Mouse (Mus musculus): ENCODE results near the gene Hsd17b13.
A peak's percentile ranks its signal among the peaks of the same experiment; 100 is the strongest.
"Not testable (repeated sequence)": the region's sequence is repeated elsewhere in the genome, so short reads cannot be mapped to it uniquely, and the experiment has no call there.

Hsd17b13 gene

DNA sequence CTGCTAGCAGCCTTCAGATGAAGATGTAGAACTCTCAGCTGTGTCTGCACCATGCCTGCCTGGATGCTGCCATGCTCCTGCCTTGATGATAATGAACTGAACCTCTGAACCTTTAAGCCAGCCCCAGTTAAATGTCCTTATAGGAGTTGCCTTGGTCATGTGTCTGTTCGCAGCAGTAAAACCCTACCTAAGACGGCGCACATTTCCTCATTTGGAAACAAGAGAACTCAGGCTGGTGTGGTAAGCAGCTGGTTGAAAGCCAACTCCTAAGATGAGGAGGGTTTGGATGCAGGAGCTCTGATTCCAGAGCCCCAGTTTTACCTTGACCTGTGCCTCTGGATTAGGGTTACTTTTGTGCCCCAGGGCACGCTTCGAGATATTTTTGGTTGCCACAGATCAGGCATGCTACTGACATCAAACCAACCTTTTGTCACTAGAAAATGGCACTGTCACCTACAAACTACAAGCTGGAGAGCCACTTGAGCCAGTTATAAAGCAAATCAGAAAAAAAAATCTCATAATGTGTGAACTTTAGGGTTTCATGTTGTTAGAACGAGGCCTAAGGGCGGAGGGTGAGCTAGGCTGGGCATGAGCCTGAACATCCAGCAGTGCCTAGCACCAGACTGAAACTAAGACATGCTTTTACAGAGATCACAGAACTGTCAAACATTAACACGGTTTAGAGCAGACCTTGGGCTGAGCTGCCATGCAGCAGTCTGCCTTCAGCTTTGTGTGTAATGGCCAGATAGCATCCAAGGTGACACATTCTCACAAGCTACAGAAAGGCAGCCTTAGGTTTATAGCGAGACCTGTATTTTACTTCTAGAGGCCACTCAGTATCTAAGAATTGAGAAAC is 3.7 kb upstream of the Hsd17b13 start:
- no peak for DNase-seq

DNA sequence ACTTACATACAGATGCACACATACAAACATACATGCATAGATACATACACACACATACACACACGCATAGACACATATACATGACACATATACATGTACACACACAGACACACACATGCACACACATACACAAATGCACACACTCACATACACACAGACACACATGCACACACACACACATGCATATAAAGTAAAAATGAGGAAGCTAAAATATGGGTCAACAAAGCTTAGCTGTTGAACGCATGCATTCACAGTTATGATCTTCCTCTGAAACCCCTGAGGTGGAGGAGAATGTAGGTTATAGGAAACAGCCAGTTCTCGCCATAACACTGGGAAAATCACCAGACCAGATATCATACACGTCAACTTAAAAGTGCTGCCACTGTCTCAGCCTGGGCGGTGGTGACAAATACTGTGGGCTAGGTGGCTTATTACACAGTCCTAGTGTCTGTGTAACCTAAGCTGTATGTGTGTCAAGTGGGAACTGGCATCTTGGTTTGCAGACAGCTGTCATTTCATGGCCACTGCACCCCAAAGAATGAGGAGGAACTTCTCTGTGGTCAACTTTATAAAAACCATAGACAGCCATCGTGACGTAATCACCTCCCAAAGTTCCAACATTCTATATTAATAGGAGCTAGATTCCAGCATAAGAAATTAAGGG is 829 bp upstream of the Hsd17b13 start:
- no peak for DNase-seq

DNA sequence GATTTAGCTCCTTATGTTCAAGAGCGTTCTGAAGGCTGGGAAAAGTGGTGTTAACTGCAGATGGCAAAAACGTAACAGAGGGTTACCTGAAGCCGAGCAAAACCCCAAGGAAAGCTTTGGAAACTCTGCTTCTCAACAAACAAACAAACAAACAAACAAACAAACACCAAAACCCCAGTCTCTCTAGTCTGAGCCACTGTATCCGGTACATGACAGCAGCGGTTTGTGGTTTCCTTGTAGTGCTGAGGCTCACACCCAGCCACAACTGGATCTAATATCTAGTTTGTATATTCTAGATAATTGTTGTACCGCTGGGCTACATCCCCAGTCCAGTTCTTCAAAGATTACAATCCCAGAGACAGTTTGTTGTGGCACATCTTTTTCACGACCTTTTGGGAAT is 1.5 kb downstream of the Hsd17b13 start:
- DNase-seq = no peak

DNA sequence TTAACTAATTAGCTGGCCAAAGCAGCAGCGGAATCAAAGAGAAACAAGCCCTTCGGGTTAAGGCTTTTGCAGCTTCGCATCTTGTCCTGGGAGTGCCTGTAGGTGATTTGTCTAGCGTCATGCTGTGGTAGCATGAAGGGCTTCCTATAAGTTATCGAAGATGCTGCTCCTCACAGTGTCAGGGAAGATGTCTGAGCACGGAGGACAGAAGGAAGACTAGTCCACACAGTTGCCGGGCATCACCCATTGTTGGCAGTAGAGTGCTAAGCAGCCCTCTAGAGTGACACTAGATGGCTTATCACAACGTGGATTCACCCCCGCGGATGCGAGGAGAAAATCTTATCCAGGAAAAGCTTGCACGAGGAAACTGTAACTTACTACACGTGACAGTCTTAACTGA is 4.4 kb downstream of the Hsd17b13 start:
- no peak for DNase-seq

DNA sequence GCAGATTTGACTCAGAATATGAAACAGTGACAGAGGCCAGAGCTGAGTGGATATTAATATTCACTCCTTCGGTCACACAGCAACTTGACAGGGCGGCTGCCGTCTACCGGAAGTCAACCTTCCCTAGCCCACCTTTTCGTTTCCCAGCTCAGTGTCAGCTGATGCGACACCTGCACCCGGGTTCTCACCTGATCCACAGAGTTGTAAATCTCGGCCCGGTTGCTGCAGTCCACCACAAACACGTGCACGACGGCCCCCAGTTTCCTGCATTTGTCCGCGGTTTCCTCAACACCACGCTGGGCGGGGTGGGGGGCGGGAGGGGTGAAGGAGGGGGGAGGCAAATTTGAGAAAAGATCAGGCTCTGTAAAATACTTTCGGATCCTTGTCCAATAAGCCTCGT is 4.8 kb downstream of the Hsd17b13 start:
- DNase-seq = no peak

DNA sequence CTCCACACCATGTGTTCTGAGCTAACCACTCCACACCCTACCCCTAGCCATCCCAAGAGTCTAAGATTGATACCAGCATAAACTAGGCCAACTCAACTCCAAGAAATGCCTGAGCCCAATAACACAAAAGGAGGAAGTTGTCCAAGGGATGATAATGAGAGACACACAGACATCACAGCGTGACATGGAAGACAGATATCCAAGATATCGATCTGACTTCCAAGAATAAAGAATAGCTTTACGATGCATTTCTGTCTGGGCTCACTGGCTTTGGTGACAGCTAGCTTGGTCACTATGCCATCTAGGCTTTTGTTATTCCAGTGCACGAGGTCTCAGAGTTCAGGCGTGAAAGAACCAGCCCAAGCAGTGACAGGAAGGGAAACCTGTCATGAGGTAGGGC is 6.2 kb downstream of the Hsd17b13 start:
- no peak for DNase-seq

DNA sequence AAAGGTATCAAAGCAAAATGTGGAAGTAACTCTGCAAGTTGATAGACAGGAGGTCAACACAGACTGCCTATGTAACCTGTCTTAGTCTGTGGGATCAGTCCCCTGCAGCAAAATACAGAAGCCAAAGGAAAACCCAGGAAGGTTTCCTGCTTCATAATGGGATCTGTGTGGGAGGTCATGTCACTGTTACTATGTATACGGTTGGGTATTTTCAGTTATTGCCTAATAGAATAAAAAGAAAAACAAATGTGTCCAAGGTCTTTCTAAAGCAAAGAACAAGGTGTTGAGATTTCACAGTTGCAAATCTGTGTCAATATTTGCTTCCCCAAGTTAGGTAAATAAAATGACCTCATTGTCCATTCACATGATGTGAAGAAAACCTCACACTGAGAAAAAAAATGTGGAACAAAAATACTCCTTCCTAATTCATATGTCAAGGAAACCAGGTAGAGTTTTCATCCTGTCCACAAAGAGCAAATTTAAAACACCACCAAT is 14.2 kb downstream of the Hsd17b13 start:
- DNase-seq = no peak

DNA sequence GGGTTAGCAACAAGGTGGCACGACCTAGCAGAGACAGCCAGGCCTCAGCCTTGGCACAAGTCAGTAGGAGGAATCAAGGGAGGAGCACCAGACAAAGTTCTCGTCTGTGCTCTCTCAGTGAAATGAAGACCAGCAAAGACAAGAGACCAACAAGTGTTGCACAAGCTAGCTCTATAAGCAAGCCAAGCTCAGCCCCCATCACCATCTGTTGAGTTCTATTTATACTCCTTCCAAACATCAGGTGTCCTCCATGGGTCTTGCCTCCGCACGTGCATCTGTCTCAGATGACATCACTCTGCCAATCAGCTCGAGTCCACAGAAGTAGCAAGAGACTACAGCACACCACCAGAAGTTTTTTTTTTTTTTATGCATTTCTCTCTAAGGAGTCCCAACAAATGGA is 22.6 kb downstream of the Hsd17b13 start:
- DNase-seq = peak; percentile 14

DNA sequence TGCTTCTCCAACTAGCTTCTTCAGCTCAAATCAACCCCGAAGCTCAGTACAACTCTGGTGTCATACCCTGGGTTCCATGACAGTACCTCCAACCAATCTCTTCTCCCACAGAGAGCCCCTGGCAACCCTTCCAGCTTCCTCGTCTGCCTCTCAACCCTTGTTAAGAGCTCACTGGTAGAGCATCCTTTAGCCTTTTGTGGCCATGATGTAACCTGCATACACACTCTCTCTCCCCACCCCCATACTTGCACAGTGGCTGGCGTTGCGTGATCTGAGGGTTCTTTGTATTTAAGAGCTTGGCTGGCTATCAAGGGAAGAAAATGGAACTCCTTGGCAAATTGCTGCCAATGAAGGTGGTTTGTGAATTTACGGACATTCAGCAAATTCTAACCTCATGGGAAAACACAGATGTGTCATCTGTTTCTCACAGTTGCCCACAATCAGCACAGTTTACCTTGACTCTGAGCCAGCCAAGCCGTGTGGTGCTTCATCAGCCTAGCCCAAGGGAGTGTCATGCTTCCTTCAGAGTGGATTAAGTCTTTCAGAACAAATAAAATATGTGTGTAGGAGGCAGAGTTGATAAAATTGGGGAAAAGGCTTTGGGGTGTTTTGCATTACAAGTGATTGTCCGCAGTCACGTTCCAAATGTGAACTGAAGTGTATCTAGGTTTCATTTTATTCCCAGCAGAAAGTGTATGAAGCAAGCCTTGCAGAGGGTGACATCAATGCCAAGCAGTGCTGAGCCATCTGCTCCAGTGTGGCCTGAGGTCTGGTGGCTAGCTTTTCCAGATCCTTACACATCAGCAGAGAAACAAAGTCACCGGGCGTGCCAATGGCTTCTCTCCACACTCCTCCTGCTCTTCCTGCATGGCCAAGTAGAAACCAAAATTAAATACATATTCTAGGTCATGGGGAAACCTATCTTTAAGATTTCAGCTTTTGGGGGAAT is 23.8 kb downstream of the Hsd17b13 start:
- peak; percentile 16 for DNase-seq

DNA sequence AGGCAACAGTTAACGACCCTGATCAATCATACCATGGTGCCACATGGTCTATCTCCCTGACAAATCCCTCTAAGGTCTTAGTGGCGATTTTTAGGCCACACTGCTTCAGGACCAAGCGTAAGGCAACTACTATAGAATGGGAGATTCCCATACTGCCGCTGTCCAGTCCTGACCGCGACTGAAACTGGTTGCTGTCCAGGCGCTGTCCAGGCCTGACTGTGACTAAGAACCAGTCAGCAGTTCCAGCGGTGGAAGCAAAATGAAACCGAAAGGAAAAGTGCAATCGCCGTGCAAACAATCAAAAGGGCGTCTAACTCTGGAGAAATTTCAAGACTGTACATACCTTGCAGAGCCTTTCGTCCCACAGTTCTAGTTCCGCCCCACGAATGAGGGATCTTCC is 27.1 kb downstream of the Hsd17b13 start:
- DNase-seq = not testable (repeated sequence)

DNA sequence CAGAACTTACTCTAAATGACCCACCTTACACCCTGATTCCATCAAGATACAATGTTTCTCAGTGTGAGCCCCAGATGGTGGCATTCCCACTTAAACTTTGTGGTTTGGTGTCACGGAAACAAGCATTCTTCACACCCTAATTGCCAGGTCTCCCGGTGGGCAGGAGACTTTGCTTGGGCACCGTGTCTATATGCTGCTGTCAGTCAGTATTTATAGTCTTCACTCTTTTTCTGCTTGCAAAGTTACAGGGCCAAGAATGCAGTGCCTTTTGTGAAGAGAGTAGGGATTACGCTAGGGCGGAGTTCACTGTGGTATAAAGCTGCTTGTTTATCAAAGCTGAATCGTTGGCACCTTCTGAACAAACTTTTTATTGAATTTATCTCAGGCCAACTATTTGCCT is 34.0 kb downstream of the Hsd17b13 start:
- no peak for DNase-seq

DNA sequence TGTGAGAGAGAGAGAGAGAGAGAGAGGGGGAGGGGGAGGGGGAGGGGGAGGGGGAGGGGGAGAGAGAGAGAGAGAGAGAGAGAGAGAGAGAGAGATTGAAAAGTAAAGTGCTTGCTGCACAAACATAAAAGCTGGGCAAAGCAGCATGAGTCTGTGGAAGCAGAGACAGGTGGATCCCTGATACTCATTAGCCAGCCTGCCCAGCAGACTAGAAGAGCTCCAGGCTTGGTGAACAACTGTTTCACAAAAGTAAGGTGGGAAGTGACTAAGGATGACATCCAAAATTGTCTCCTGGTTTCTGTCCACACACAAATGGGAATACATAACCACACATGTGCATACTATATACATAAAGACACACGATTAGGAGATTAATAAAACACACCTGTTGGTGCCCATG is 37.4 kb downstream of the Hsd17b13 start:
- DNase-seq = no peak

DNA sequence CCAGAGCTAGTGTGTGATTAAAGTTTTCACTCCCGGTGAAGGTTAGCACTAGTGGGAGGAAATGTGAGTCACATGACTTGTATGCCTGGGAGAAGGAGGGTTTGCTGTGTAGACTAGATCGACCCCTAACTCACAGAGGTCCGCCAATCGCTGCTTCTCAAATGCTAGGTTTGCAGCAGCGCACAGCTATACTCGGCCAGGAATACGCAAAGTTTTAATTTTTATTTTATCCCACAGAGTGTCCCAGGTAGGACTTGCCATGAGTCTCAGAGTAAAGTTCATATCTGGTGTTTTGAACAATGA is 37.9 kb downstream of the Hsd17b13 start:
- no peak for DNase-seq

DNA sequence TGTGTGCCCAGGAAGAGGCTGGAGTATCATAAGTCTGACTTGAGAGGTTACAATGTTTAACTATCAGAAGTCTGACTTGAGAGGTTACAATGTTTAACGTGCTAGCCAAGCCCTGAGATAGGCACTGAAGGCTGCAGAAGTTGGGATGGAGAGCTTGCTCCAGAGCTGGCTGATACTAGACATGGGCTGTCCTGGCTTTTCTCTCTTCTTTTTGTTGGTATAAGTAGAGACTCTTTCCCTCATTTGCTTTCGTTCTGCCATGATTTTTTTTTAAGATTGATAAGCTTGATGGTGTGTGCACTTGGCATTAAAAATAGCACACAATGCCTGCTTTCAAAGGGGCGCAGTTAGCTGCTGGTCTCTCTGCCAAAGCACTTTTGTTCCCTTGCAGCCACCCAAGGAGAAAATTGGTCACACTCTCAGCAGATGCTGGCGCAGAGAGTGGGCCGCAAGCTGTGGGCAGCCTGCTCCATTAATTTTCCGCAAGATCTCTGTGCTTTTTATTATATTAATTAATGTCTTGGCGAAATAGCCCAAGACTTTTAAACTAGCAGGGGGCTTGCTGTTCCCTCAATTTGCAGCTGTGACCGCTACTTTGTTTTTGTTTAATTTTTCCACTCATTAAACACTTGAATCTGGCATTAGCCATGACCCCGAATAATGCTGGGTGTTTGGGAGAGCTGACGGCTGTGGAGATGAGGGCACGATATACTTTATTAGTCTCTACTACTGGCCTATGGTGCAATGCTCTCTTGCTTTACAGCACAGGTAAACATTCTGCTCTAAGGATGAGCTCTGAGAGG is 38.5 kb downstream of the Hsd17b13 start:
- DNase-seq = no peak

DNA sequence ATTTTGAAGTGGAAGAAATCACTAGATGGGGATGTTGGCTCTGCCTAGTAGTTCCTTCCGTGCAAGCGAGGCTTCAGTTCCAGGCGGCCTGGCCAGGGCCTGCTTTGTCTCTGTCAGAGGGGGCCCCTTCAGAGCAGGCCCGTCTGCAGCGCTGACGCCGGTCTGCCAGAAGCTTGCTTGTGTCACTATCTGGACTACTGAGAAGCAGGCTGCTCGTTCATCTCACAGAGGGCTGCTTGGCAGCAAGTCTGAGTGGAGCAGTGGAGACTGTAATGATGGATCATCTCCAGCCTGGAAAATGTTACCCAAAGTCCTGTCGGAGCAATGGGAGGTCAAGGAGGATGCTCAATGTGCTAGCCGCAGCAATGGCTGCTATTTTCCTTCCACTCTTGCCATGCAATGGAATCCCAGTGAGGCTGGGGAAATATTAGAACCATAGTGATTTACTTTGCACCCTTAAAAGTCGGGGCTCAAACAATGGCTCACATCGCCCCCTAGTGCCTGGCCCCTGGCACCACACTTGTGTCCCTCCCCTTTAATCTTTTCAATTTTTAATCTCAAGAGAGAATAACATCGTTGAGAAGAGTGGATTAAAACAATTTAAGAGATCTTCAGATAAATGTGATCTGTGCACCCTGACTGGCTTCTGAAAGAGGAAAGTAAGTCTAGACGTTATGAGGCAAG is 40.2 kb downstream of the Hsd17b13 start:
- no peak for DNase-seq

DNA sequence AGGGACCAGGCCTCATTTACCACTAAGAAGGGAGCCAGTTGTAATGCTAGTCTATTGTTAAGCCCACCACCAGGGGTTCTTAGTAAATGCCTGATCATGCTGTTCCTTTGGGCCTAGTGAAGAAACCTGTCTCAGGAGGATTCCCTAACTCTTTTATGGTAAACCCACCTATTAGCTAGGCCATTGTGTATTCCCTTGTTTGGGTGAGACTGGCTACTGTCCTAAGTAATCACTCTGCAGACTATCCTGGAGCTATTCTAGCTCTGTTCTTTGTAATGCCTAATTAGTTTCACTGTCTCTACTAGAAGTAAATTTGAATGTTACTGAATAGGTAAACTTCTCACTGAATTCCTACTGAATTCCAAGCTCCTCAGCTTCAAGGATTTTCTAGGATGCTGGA is 45.3 kb downstream of the Hsd17b13 start:
- DNase-seq = not testable (repeated sequence)

DNA sequence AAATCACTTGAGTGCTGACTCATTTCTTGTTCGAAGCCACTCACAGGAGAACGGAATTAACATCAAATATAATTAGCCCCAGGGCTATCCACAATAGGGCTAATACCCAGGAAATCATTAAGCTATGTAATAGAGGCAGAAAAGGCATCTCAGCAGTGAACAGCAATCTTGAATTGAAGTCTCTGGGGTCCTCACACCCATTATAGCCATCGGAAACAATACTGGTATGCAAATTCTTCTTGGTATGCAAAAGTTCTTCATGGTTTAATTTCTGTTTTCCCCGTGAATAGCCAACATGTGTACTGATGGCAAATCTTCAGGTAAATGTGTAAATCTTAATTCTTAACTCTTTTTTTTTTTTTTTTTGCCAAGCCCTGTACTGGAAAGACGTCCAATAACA is 46.7 kb downstream of the Hsd17b13 start:
- no peak for DNase-seq

DNA sequence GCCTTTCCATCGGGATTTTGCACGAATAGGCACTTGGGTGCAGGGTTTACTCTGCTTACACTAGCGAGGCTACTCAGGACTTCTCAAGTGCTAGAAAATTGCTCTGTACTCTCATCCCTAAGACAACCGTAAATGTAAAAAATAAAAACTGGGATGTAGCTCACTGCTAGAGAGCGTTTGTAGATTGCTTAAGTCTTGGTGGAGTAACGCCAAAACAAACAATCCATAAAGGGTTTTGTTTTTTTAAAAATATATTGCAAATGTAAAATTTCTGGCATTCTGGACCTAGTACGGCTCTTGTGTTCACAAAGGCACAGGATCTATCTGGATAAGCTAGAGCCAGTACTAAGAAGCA is 49.0 kb downstream of the Hsd17b13 start:
- DNase-seq = no peak

DNA sequence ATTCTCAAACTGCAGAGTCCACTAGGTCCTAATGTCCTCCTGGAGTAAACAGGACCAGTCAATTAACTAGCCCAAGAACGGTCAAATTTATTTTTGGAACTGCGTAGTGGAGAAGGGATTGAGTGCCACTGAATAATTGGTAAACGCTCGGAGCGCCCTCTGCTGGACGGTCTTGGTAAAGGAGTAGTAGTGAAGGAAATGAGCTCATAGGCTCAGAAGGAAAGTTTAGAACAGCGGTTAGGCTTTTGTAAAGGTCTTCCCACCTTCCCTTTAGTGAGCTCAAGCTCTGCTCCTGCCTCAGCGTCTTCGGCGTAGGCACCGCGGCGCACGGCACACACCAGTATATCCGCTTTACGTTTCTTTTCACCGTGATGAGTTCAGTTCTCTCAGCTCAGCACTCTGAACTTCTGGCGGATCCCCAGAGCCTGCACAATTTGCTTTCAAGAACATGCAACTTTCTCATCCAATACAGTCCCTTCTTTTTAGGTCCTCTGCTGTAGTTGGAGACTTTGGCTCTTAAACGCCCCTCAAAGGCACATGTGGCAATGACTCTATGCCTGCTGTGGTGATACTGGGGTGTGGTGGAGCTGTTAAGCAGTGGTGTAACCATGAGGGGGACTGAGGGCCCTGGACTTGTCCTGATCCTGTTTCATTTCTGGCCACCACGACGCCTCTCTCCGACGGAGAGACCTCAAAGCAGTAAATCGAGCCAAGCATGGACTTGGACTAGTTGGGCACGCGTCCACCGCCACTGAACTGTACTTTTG is 49.6 kb downstream of the Hsd17b13 start:
- DNase-seq = peak; percentile 89

DNA sequence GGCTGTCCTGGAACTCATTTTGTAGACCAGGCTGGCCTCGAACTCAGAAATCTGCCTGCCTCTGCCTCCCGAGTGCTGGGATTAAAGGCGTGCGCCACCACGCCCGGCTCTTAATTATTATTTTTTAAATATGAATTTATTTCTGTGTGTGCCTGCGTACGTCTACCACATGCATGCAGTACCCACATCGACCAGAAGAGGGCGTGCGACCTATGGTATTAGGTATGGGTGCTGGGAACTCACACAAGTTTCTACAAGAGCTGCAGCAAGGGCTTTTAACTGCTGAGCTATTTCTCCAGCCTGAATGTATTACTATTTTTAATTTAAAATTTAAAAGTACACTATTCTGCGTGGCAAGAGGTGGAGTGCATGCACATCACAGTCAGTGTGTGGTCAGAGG is 50.8 kb downstream of the Hsd17b13 start:
- no peak for DNase-seq

DNA sequence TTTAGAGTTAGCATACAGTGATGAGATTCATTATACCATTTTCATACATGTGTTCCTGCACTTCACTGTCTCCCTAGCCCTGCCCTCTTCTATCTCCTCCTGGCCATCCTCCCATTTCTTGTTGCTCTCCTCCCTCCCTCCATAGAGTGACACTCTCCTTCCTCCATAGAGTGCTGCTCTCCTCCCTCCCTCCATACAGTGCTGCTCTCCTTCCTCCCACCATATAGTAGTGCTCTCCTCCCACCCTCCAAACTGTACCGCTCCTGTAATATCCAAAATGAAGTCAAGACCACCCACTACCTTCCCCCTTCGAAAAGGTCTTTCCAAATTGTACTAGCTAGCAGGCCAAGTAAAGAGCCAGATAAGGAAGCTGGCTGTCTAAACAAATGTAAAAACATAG is 53.5 kb downstream of the Hsd17b13 start:
- no peak for DNase-seq
